Comparison of ENCODE assay signal across 13 mouse cellular contexts in genomic region chr1:168012069-168012468, GRCm38 (mm10).
DNase-seq lines count a peak whose midpoint lies in the region; ATAC-seq and TF ChIP-seq lines count a peak whose summit lies in the region.
"Had no signal": no experiment of that assay in that cellular context is flagged by ENCODE, and none has a peak within 500 bp of the region (broad histone marks: within the 10 kb centered on the region; RNA-seq: fewer than 3 reads in every experiment).

No protein-coding gene starts in this region.

- H3K27ac ChIP-seq in kidney, embryonic 14.5 days (ENCODE audit: low read depth, low read length) = no peak overlapping the region
- no peak overlapping the region for H3K27ac ChIP-seq in embryonic facial prominence, embryonic 15.5 days (replicated peaks)
- no peak overlapping the region for H3K27ac ChIP-seq in forebrain, postnatal 0 days (ENCODE audit: low read depth, low read length)
- H3K27ac ChIP-seq: forebrain, embryonic 13.5 days; hindbrain, postnatal 0 days; liver, embryonic 12.5 days had no signal

- no peak for TF ChIP-seq CTCF in forebrain, postnatal 0 days (IDR thresholded peaks at IDR 0.05; ENCODE audit: low read depth)

- no peaks in the 10 kb centered on the region for H3K4me1 ChIP-seq in kidney, embryonic 14.5 days (ENCODE audit: control insufficient read depth, insufficient read depth, low read length)
- no peaks in the 10 kb centered on the region for H3K4me1 ChIP-seq in embryonic facial prominence, embryonic 15.5 days
- H3K4me1 ChIP-seq in forebrain, postnatal 0 days (ENCODE audit: insufficient read depth) = no peaks in the 10 kb centered on the region
- H3K4me1 ChIP-seq: liver, embryonic 12.5 days had no signal

- DNase-seq in kidney, postnatal 14 days = peak; percentile 17
- DNase-seq in heart, postnatal 10 days = peak; percentile 45 to 65
- peak; percentile 80 for DNase-seq in lung, postnatal 10 days
- no peak for DNase-seq in forebrain, postnatal 0 days
- DNase-seq in right cerebral cortex, postnatal 36 days (ENCODE audit: low spot score in 2 of 2) = no peak
- DNase-seq: cerebellum, adult 2 months; retina, postnatal 1 day had no signal

- no peaks in the 10 kb centered on the region for H3K36me3 ChIP-seq in kidney, embryonic 14.5 days (ENCODE audit: control insufficient read depth, insufficient read depth, low read length)
- H3K36me3 ChIP-seq in embryonic facial prominence, embryonic 15.5 days = no peaks in the 10 kb centered on the region
- no peaks in the 10 kb centered on the region for H3K36me3 ChIP-seq in forebrain, postnatal 0 days (ENCODE audit: insufficient read depth)
- H3K36me3 ChIP-seq: liver, embryonic 12.5 days had no signal

- H3K9me3 ChIP-seq in kidney, embryonic 14.5 days (ENCODE audit: control insufficient read depth, low read length) = no peaks in the 10 kb centered on the region
- H3K9me3 ChIP-seq in embryonic facial prominence, embryonic 15.5 days (replicated peaks) = no peaks in the 10 kb centered on the region
- no peaks in the 10 kb centered on the region for H3K9me3 ChIP-seq in forebrain, postnatal 0 days (ENCODE audit: low read length)
- H3K9me3 ChIP-seq: forebrain, embryonic 13.5 days; liver, embryonic 12.5 days had no signal

- H3K4me2 ChIP-seq in kidney, embryonic 14.5 days (replicated peaks; ENCODE audit: low read depth, low read length) = no peak overlapping the region
- no peak overlapping the region for H3K4me2 ChIP-seq in embryonic facial prominence, embryonic 15.5 days (replicated peaks)
- no peak overlapping the region for H3K4me2 ChIP-seq in forebrain, postnatal 0 days (ENCODE audit: low read depth)
- H3K4me2 ChIP-seq: forebrain, embryonic 13.5 days; liver, embryonic 12.5 days; midbrain, embryonic 11.5 days had no signal

- H3K9ac ChIP-seq in kidney, embryonic 14.5 days (ENCODE audit: low read depth, low read length) = no peak overlapping the region
- no peak overlapping the region for H3K9ac ChIP-seq in embryonic facial prominence, embryonic 15.5 days
- H3K9ac ChIP-seq in forebrain, postnatal 0 days = no peak overlapping the region
- H3K9ac ChIP-seq: forebrain, embryonic 13.5 days; liver, embryonic 12.5 days had no signal

- H3K27me3 ChIP-seq in kidney, embryonic 14.5 days (ENCODE audit: control insufficient read depth, insufficient read depth, low read length) = no peaks in the 10 kb centered on the region
- no peaks in the 10 kb centered on the region for H3K27me3 ChIP-seq in embryonic facial prominence, embryonic 15.5 days
- H3K27me3 ChIP-seq in forebrain, postnatal 0 days (ENCODE audit: insufficient read depth, low read length) = no peaks in the 10 kb centered on the region
- H3K27me3 ChIP-seq: forebrain, embryonic 13.5 days; liver, embryonic 12.5 days had no signal

- no peak overlapping the region for H3K4me3 ChIP-seq in kidney, embryonic 14.5 days (ENCODE audit: low read length)
- H3K4me3 ChIP-seq in embryonic facial prominence, embryonic 15.5 days (replicated peaks) = no peak overlapping the region
- H3K4me3 ChIP-seq in forebrain, postnatal 0 days (ENCODE audit: low read depth, low read length) = no peak overlapping the region
- H3K4me3 ChIP-seq: forebrain, embryonic 13.5 days; liver, embryonic 12.5 days had no signal

- no peak for ATAC-seq in kidney, embryonic 14.5 days (ENCODE audit: low FRiP score, low TSS enrichment)
- peak; percentile 24; the same call in 1 of the 2 replicates for ATAC-seq in embryonic facial prominence, embryonic 15.5 days (ENCODE audit: insufficient number of reproducible peaks, low FRiP score, low TSS enrichment, low read depth)
- ATAC-seq in forebrain, postnatal 0 days = no peak
- ATAC-seq: forebrain, embryonic 13.5 days; hindbrain, postnatal 0 days; liver, embryonic 12.5 days had no signal

- 76% methylated on average over 4 of the region's 4 CpGs for WGBS in kidney, embryonic 14.5 days
- WGBS in embryonic facial prominence, embryonic 15.5 days = 45% methylated on average over 4 of the region's 4 CpGs
- WGBS in forebrain, postnatal 0 days = 81% methylated on average over 4 of the region's 4 CpGs

- intact Hi-C loops in heart, postnatal 10 days (cut with DNase I) = no loop called here

Comparison
In these comparisons a context has a peak if more than half of its experiments do, and no peak if none do; other contexts are left out.
1. DNase-seq: peak in kidney, postnatal 14 days (single experiment), heart, postnatal 10 days (2 of 2) and lung, postnatal 10 days (single experiment); none in forebrain, postnatal 0 days (single experiment) and right cerebral cortex, postnatal 36 days (0 of 2).